Mouse (Mus musculus): Measurements from ENCODE around the gene Exosc2.

- TF ChIP-seq USF2 (IDR thresholded peaks at IDR 0.05; ENCODE audit: borderline replicate concordance in 1 of 2, insufficient read depth in 1 of 2, low read depth in 1 of 2, low read length in 2 of 2) (no peak), CHD1 (IDR thresholded peaks at IDR 0.05; ENCODE audit: low read depth, low read length) (no peak), CTCF (IDR thresholded peaks at IDR 0.05 in 2 of 3, conservative IDR thresholded peaks at IDR 0.05 in 1 of 3; ENCODE audit: control insufficient read depth in 1 of 3, insufficient read depth in 1 of 3, low read depth in 2 of 3, low read length in 3 of 3, poor library complexity in 1 of 3, severe bottlenecking in 1 of 3) (no peak), HCFC1 (IDR thresholded peaks at IDR 0.05; ENCODE audit: low read depth, low read length) (no peak)
These were observed 11.3 kb downstream of the Exosc2 start for GRCm38 (mm10) chr2:31681731-31682235.

Measured in MEL (cell line).